In the genomic region with DNA sequence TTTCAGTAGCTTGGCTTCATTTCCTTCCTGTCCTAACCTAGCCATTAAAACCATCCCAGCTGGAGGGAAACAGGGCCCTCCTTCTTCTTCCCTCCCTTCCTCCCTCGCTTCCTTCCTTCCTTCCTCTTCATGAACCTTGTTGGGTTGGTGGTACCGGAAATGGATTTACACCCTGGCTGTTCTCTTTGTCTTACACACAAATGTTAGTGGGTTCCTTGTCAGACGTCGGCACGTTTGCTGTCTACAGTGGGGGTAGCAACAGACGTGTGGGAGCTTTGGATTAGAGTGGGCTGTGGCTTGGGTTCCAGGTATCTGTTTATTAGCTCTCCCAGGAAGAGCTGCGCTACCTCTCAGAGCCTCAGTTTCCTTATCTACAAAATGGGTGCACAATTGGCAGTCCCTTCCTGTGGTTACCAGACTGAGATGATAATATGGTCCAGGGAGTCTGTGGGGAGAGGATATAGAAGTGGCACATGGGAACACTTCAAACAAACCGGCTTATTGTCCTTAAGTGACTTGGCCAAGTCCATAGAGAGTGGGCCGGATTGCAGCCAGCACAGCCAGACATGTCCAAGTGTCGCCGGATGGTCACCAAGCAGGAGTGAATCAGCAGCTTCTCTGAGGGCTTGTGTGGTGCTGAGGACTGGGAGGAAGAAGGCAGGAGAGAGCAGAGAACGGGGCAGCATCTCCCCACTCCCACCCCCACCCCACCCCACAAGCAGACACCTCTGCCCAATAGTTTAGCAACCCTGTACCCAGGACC, we compare ENCODE assay signal across 9 mouse cellular contexts. TPM values are rescaled to one million over a fixed set of nuclear protein-coding genes. Genes with fewer than 3 reads are reported as not detected.
DNase-seq lines count a peak whose midpoint lies in the region; ATAC-seq and TF ChIP-seq lines count a peak whose summit lies in the region.
"Had no signal": no experiment of that assay in that cellular context is flagged by ENCODE, and none has a peak within 500 bp of the region (broad histone marks: within the 10 kb centered on the region; RNA-seq: fewer than 3 reads in every experiment).

No protein-coding gene starts in this region.

- WGBS in embryonic facial prominence, embryonic 13.5 days: 73% methylated on average over 12 of the region's 12 CpGs
- 62% methylated on average over 12 of the region's 12 CpGs for WGBS in heart, embryonic 13.5 days
- 30% methylated on average over 12 of the region's 12 CpGs for WGBS in liver, embryonic 14.5 days (ENCODE audit: insufficient replicate concordance)

- peaks cover 13% of the 10 kb centered on the region for H3K4me1 ChIP-seq in embryonic facial prominence, embryonic 13.5 days
- peaks cover 16% of the 10 kb centered on the region for H3K4me1 ChIP-seq in heart, embryonic 13.5 days
- peaks cover 0 to 4% of the 10 kb centered on the region in 2 experiments; a peak in 2 of 4 replicates for H3K4me1 ChIP-seq in liver, embryonic 14.5 days (replicated peaks; ENCODE audit: control insufficient read depth in 2 of 2, insufficient read depth in 2 of 2, low read length in 1 of 2)

- H3K27ac ChIP-seq in embryonic facial prominence, embryonic 13.5 days: no peak overlapping the region
- peak overlapping the region; percentile 73 for H3K27ac ChIP-seq in heart, embryonic 13.5 days (replicated peaks)
- H3K27ac ChIP-seq in liver, embryonic 14.5 days: no peak overlapping the region
- H3K27ac ChIP-seq: hindbrain, postnatal 0 days had no signal

- no peak for ATAC-seq in embryonic facial prominence, embryonic 13.5 days (ENCODE audit: insufficient number of reproducible peaks, insufficient read depth, low FRiP score, low TSS enrichment, low read depth)
- no peak for ATAC-seq in heart, embryonic 13.5 days (ENCODE audit: extremely low read depth, insufficient number of reproducible peaks, low FRiP score, low TSS enrichment)
- ATAC-seq in liver, embryonic 14.5 days (ENCODE audit: insufficient read depth): no peak
- no peak for ATAC-seq in activated CD4-positive, CD25-positive, alpha-beta regulatory T cell, adult 4 months

- peak; percentile 23 for DNase-seq in kidney, postnatal 10 days
- no peak for DNase-seq in kidney, adult 8-10 months
- DNase-seq in liver, embryonic 14.5 days (ENCODE audit: low read depth in 3 of 3, low spot score in 3 of 3): no peak
- no peak for DNase-seq in cerebellum, adult 18-20 months
- no peak for DNase-seq in embryo, embryonic 11 days

- TF ChIP-seq CTCF in liver, embryonic 14.5 days (IDR thresholded peaks at IDR 0.05; ENCODE audit: low read depth): no peak

- H3K36me3 ChIP-seq in embryonic facial prominence, embryonic 13.5 days: no peaks in the 10 kb centered on the region
- H3K36me3 ChIP-seq in heart, embryonic 13.5 days: no peaks in the 10 kb centered on the region
- no peaks in the 10 kb centered on the region for H3K36me3 ChIP-seq in liver, embryonic 14.5 days (replicated peaks; ENCODE audit: control insufficient read depth, insufficient read depth, low read depth)

- H3K9me3 ChIP-seq in embryonic facial prominence, embryonic 13.5 days: no peaks in the 10 kb centered on the region
- no peaks in the 10 kb centered on the region for H3K9me3 ChIP-seq in heart, embryonic 13.5 days
- no peaks in the 10 kb centered on the region for H3K9me3 ChIP-seq in liver, embryonic 14.5 days (ENCODE audit: control insufficient read depth, low read length)

- no peak for TF ChIP-seq EP300 in liver, embryonic 14.5 days (IDR thresholded peaks at IDR 0.05; ENCODE audit: low read depth)

- peak overlapping the region; percentile 59 for H3K4me2 ChIP-seq in embryonic facial prominence, embryonic 13.5 days
- peak overlapping the region; percentile 77 for H3K4me2 ChIP-seq in heart, embryonic 13.5 days
- H3K4me2 ChIP-seq in liver, embryonic 14.5 days (ENCODE audit: low read depth): peak overlapping the region; percentile 46

- no peak overlapping the region for H3K4me3 ChIP-seq in embryonic facial prominence, embryonic 13.5 days
- no peak overlapping the region; the same call in 1 of the 2 replicates for H3K4me3 ChIP-seq in heart, embryonic 13.5 days
- H3K4me3 ChIP-seq in liver, embryonic 14.5 days (ENCODE audit: insufficient read depth in 1 of 2, low read depth in 2 of 2, low read length in 2 of 2): no peak overlapping the region

- H3K27me3 ChIP-seq in embryonic facial prominence, embryonic 13.5 days: peaks cover 35% of the 10 kb centered on the region
- H3K27me3 ChIP-seq in heart, embryonic 13.5 days (replicated peaks): 0 out of 2 replicates have a peak, but pooled peaks cover 16% of the 10 kb centered on the region
- no peaks in the 10 kb centered on the region for H3K27me3 ChIP-seq in liver, embryonic 14.5 days (ENCODE audit: control insufficient read depth, insufficient read depth, low read length)

- no peak overlapping the region for H3K9ac ChIP-seq in embryonic facial prominence, embryonic 13.5 days
- no peak overlapping the region for H3K9ac ChIP-seq in heart, embryonic 13.5 days
- H3K9ac ChIP-seq in liver, embryonic 14.5 days (replicated peaks): no peak overlapping the region

RNA-seq across cellular contexts. Expression of a gene that starts 0.9 kb away (rescaled TPM):
- polyA plus RNA-seq in embryonic facial prominence, embryonic 13.5 days (2015; fragmentation: Nextera tagmentation; extraction: Ambion mirVana): 4.1 and 6.5 TPM in 2 replicates
- polyA plus RNA-seq in heart, embryonic 13.5 days (2015; fragmentation: Nextera tagmentation; extraction: Ambion mirVana): 13.5 and 14.3 TPM in 2 replicates
- polyA plus RNA-seq in liver, embryonic 14.5 days (2012; rRNA removed): 2.6 and 2.7 TPM in 2 replicates
- 3.3 and 3.7 TPM in 2 replicates for polyA plus RNA-seq in liver, embryonic 14.5 days (2014; fragmentation: Nextera tagmentation; extraction: Ambion mirVana)
- polyA plus RNA-seq in activated CD4-positive, CD25-positive, alpha-beta regulatory T cell, adult 4 months (2017; shearing (Covaris generic)): not detected

RNA-seq across cellular contexts. Expression of a gene that starts 27.6 kb away (rescaled TPM):
- 0.18 and 0.25 TPM in 2 replicates for polyA plus RNA-seq in embryonic facial prominence, embryonic 13.5 days (2015; fragmentation: Nextera tagmentation; extraction: Ambion mirVana)
- polyA plus RNA-seq in heart, embryonic 13.5 days (2015; fragmentation: Nextera tagmentation; extraction: Ambion mirVana): not detected in 2 replicates
- polyA plus RNA-seq in liver, embryonic 14.5 days (2012; rRNA removed): not detected in 2 replicates
- polyA plus RNA-seq in liver, embryonic 14.5 days (2014; fragmentation: Nextera tagmentation; extraction: Ambion mirVana): not detected in 2 replicates
- polyA plus RNA-seq in activated CD4-positive, CD25-positive, alpha-beta regulatory T cell, adult 4 months (2017; shearing (Covaris generic)): not detected

RNA-seq across cellular contexts. Expression of a gene that starts 42.6 kb away (rescaled TPM):
- 54.7 and 57.5 TPM in 2 replicates for polyA plus RNA-seq in embryonic facial prominence, embryonic 13.5 days (2015; fragmentation: Nextera tagmentation; extraction: Ambion mirVana)
- polyA plus RNA-seq in heart, embryonic 13.5 days (2015; fragmentation: Nextera tagmentation; extraction: Ambion mirVana): 67.0 and 69.5 TPM in 2 replicates
- 13.2 and 14.3 TPM in 2 replicates for polyA plus RNA-seq in liver, embryonic 14.5 days (2012; rRNA removed)
- 15.7 and 19.2 TPM in 2 replicates for polyA plus RNA-seq in liver, embryonic 14.5 days (2014; fragmentation: Nextera tagmentation; extraction: Ambion mirVana)
- 10 to 100 TPM in 1 of 2 experiments, 1 to 10 TPM in 1; 5.6 to 15.3 TPM for polyA plus RNA-seq in activated CD4-positive, CD25-positive, alpha-beta regulatory T cell, adult 4 months (2017; shearing (Covaris generic))
